Mouse (Mus musculus) activated CD4-positive, CD25-positive, alpha-beta regulatory T cell, adult 4 months (primary cell): ENCODE measurements around the gene Map7d3. TPM values are rescaled to one million over a fixed set of nuclear protein-coding genes. Genes with fewer than 3 reads are reported as not detected.

Experiments
- polyA plus RNA-seq, 2 experiments: library from polyadenylated mRNA; unstranded; fragments of 100-300 nt; shearing (Covaris generic); gene quantifications; one replicate each; pipeline ENCODE4 v1.2.1; 2017

The Map7d3 gene
- polyA plus RNA-seq, 2 experiments from 2014 or later: 0.33 TPM

Other genes starting within 250 kb of the Map7d3 start
- 1 to 10 TPM; 6.7 to 7.6 TPM for gene Mmgt1, start 224.3 kb downstream of the Map7d3 start, polyA plus RNA-seq
- gene Slc9a6, start 212.6 kb downstream of the Map7d3 start, polyA plus RNA-seq: 1 to 10 TPM; 8.3 to 8.9 TPM
- not detected for gene Fhl1, start 90.5 kb downstream of the Map7d3 start, polyA plus RNA-seq
- gene Adgrg4, start 47.8 kb upstream of the Map7d3 start, polyA plus RNA-seq: not detected
- gene Brs3, start 220.7 kb upstream of the Map7d3 start, polyA plus RNA-seq: not detected
- gene Htatsf1, start 231.3 kb upstream of the Map7d3 start, polyA plus RNA-seq: 10 to 100 TPM; 23.3 to 30.3 TPM